16 mouse cellular contexts compared by ENCODE assay signal in genomic region chr12:31882736-31883135, GRCm38 (mm10).
"Had no signal": no experiment of that assay in that cellular context is flagged by ENCODE, and none has a peak within 500 bp of the region (broad histone marks: within the 10 kb centered on the region; RNA-seq: fewer than 3 reads in every experiment).

No protein-coding gene starts in this region.

- H3K9me3 ChIP-seq: limb, embryonic 15.5 days; liver, embryonic 12.5 days; megakaryocyte, embryonic 14.5 days; midbrain, embryonic 15.5 days; neural tube, embryonic 12.5 days had no signal

- DNase-seq: kidney, postnatal 10 days; layer of hippocampus, adult 9-11 months; layer of hippocampus, postnatal 36 days; lung, embryonic 14.5 days; lung, postnatal 10 days; right cerebral cortex, adult 18-20 months; right cerebral cortex, postnatal 25 days; thymus, adult 18-20 months; thymus, postnatal 14 days had no signal

- H3K4me2 ChIP-seq: limb, embryonic 15.5 days; liver, embryonic 12.5 days; lung, embryonic 14.5 days; midbrain, embryonic 11.5 days; midbrain, embryonic 15.5 days; neural tube, embryonic 12.5 days had no signal

- H3K27me3 ChIP-seq: limb, embryonic 15.5 days; liver, embryonic 12.5 days; megakaryocyte, embryonic 14.5 days; midbrain, embryonic 15.5 days; neural tube, embryonic 12.5 days had no signal

- H3K4me1 ChIP-seq: limb, embryonic 15.5 days; liver, embryonic 12.5 days; megakaryocyte, embryonic 14.5 days; midbrain, embryonic 15.5 days; neural tube, embryonic 12.5 days had no signal

- H3K36me3 ChIP-seq: midbrain, embryonic 15.5 days had no signal

- H3K9ac ChIP-seq: limb, embryonic 15.5 days; liver, embryonic 12.5 days; lung, embryonic 14.5 days; midbrain, embryonic 15.5 days; neural tube, embryonic 12.5 days had no signal

- H3K27ac ChIP-seq: limb, embryonic 15.5 days; liver, embryonic 12.5 days; macrophage; midbrain, embryonic 15.5 days; neural tube, embryonic 12.5 days had no signal

- H3K4me3 ChIP-seq: limb, embryonic 15.5 days; liver, embryonic 12.5 days; megakaryocyte, embryonic 14.5 days; midbrain, embryonic 15.5 days; neural tube, embryonic 12.5 days had no signal

- ATAC-seq: liver, embryonic 12.5 days; midbrain, embryonic 15.5 days had no signal
